Mouse (Mus musculus) forebrain, embryonic 15.5 days (tissue): ENCODE data around the gene Chrd. TPM values are rescaled to one million over a fixed set of nuclear protein-coding genes. Genes with fewer than 3 reads are reported as not detected.

Experiments used
- ATAC-seq: fragments of 200-750 bp; cut with Nextera tagmentation; replicated peaks from 2 replicates; pipeline ENCODE4 v1.8.0; 2017; ENCODE audit warnings: mild to moderate bottlenecking, moderate TSS enrichment, moderate library complexity
- H3K27ac ChIP-seq: fragments of 300-500 bp; sonication (generic); replicated peaks from 2 replicates; pipeline ENCODE4 v1.5.1; 2015; ENCODE audit warnings: mild to moderate bottlenecking, inconsistent platforms
- H3K27me3 ChIP-seq: fragments of 300-500 bp; sonication (generic); 2 replicates; pipeline ENCODE4 v1.6.1; 2015; ENCODE audit warnings: inconsistent platforms
- H3K36me3 ChIP-seq: fragments of 300-500 bp; sonication (generic); 2 replicates; pipeline ENCODE4 v1.6.1; 2015; ENCODE audit warnings: mild to moderate bottlenecking, inconsistent platforms
- H3K4me1 ChIP-seq: fragments of 300-500 bp; sonication (generic); 2 replicates; pipeline ENCODE4 v1.6.1; 2015; ENCODE audit warnings: inconsistent platforms
- H3K4me2 ChIP-seq: fragments of 300-500 bp; sonication (generic); replicated peaks from 2 replicates; pipeline ENCODE4 v1.6.1; 2015; ENCODE audit warnings: mild to moderate bottlenecking, inconsistent platforms
- H3K4me3 ChIP-seq: fragments of 300-500 bp; sonication (generic); 2 replicates; pipeline ENCODE4 v1.5.1; 2015; ENCODE audit warnings: mild to moderate bottlenecking, inconsistent platforms
- H3K9ac ChIP-seq: fragments of 300-500 bp; sonication (generic); replicated peaks from 2 replicates; pipeline ENCODE4 v1.6.1; 2015; ENCODE audit warnings: mild to moderate bottlenecking, inconsistent platforms
- H3K9me3 ChIP-seq: fragments of 300-500 bp; sonication (generic); 2 replicates; pipeline ENCODE4 v1.6.1; 2016; ENCODE audit warnings: inconsistent platforms
- WGBS: fragments of 180-500 bp; shearing (Covaris S2); methylation state at CpG from one replicate; pipeline ENCODE4 v1.1.7; 2015; ENCODE audit warnings: mixed read lengths; 5-methylcytosine and 5-hydroxymethylcytosine counted together
- polyA plus RNA-seq: library from polyadenylated mRNA; unstranded; fragments of >200 nt; fragmentation: Nextera tagmentation; extraction: Ambion mirVana; gene quantifications from 2 replicates; pipeline ENCODE4 v1.2.1, GENCODE M21; 2015

Chrd gene
- polyA plus RNA-seq, 1 experiment from 2014 or later = 3.7 TPM

GRCm38 (mm10) chr16:20746641-20747040 is 13.7 kb downstream of the Chrd start:
- ATAC-seq = peak; percentile 91
- Histone ChIP-seq H3K4me3 (no peak overlapping the region), H3K9ac (no peak overlapping the region), H3K9me3 (no peaks in the 10 kb centered on the region), H3K4me2 (no peak overlapping the region), H3K27me3 (no peaks in the 10 kb centered on the region), H3K4me1 (peaks cover 10% of the 10 kb centered on the region), H3K27ac (peak overlapping the region; percentile 29; the same call in 1 of the 2 replicates), H3K36me3 (no peaks in the 10 kb centered on the region)
- 39% methylated on average over 6 of the region's 6 CpGs for WGBS

DNA sequence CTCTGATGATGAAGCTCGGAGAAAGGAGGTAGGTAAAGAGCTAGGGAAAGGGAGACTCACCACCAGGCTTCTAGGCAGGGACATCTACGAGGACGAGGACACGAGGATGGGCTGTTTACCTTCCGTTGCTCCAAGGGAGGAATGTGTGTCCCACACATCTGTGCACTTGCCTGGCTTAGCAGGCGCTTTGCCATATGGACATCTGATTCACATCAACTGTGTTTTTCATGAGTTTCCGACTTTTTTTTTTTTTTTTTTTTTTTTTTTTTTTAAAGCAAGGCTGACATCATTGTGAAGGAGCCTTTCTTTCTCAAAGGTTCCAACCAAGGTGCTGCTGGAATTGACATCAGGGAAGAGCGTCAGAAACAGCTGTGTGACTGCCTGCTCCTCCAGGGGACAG is 17.6 kb downstream of the Chrd start:
- no peak overlapping the region for H3K4me2 ChIP-seq
- 53% methylated on average over 8 of the region's 8 CpGs for WGBS
- H3K36me3 ChIP-seq = no peaks in the 10 kb centered on the region
- no peaks in the 10 kb centered on the region for H3K27me3 ChIP-seq
- H3K4me3 ChIP-seq = no peak overlapping the region
- no peak overlapping the region for H3K9ac ChIP-seq
- no peak for ATAC-seq
- no peak overlapping the region for H3K27ac ChIP-seq
- H3K4me1 ChIP-seq = peaks cover 10% of the 10 kb centered on the region
- H3K9me3 ChIP-seq = no peaks in the 10 kb centered on the region

DNA sequence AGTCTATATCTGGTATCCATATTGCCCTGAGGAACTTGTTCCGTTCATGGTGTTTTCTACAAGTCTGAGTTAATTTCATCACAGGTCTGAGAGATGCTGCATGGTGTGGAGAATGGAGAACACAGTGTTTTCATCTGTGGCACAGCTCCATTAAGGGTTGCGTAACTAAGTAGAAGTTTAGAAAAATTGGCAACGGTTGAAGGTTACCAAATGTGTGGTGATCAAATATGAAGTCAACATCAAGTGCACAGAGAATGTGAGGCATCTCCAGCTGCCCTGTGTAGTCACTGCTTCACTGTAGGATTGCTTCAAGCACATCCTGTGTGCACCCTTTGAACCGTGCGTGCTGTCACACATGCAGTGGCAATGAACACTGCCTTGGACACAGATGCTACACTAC is 23.1 kb downstream of the Chrd start:
- Histone ChIP-seq H3K27me3 (no peaks in the 10 kb centered on the region), H3K4me2 (no peak overlapping the region), H3K27ac (no peak overlapping the region), H3K36me3 (no peaks in the 10 kb centered on the region), H3K9me3 (no peaks in the 10 kb centered on the region), H3K4me3 (no peak overlapping the region), H3K9ac (no peak overlapping the region), H3K4me1 (no peaks in the 10 kb centered on the region)
- 95% methylated on average over 5 of the region's 5 CpGs for WGBS
- ATAC-seq = no peak

- no peak for ATAC-seq
- 78% methylated on average over 1 of the region's 1 CpGs for WGBS
- H3K9ac ChIP-seq = no peak overlapping the region
- H3K36me3 ChIP-seq = no peaks in the 10 kb centered on the region
- H3K9me3 ChIP-seq = no peaks in the 10 kb centered on the region
- no peaks in the 10 kb centered on the region for H3K27me3 ChIP-seq
- H3K4me3 ChIP-seq = no peak overlapping the region
- H3K4me1 ChIP-seq = no peaks in the 10 kb centered on the region
- no peak overlapping the region for H3K27ac ChIP-seq
- H3K4me2 ChIP-seq = no peak overlapping the region
Observed at GRCm38 (mm10) chr16:20757385-20757784, 24.5 kb downstream of the Chrd start.

DNA sequence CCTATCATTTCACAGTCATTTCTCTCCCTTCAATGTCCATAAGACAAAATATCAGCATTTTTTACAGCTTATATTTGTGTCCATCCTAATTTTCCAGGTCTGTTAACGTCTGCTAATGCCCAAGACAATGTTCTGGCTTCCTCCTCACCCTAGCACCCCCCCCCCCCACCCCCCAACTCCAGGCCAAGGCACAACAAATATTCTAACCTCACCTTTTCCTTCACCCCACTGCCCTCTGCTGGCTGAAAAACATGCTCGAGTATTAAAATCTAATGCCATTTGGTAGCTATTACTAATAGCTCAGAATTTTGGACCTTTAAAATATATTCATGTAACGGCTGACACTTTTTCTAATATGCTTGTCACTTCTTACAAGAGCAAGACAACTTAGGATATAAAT is 28.8 kb downstream of the Chrd start:
- Histone ChIP-seq H3K36me3 (no peaks in the 10 kb centered on the region), H3K4me2 (no peak overlapping the region), H3K9me3 (no peaks in the 10 kb centered on the region), H3K27me3 (no peaks in the 10 kb centered on the region), H3K4me3 (no peak overlapping the region), H3K4me1 (no peaks in the 10 kb centered on the region), H3K27ac (no peak overlapping the region), H3K9ac (no peak overlapping the region)
- 8% methylated on average over 3 of the region's 3 CpGs for WGBS
- ATAC-seq = no peak

DNA sequence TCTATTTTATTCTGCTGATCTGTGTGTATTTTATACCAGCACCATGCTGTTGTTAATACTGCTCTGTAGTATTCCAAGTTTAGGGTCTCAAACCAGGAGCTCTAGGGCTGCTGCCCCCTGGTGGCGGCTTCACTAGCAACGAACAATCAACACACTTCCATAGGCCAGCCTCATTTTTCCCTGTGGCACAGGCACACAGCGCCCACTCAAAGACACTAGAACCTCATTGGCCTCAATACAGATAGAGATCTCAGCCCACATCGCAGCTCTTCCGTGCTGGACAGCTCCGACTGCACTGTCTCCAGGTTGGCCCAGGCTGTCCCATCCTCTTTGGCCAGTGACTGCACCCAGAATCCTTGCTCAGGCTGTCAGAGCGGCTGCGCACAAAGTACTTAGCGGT is 32.3 kb downstream of the Chrd start:
- Histone ChIP-seq H3K4me1 (no peaks in the 10 kb centered on the region), H3K27ac (no peak overlapping the region), H3K9ac (no peak overlapping the region), H3K27me3 (no peaks in the 10 kb centered on the region), H3K36me3 (no peaks in the 10 kb centered on the region), H3K9me3 (no peaks in the 10 kb centered on the region), H3K4me3 (no peak overlapping the region), H3K4me2 (no peak overlapping the region)
- no peak for ATAC-seq
- 53% methylated on average over 9 of the region's 9 CpGs for WGBS

GRCm38 (mm10) chr16:20775021-20775420 is 42.1 kb downstream of the Chrd start:
- no peaks in the 10 kb centered on the region for H3K4me1 ChIP-seq
- H3K4me3 ChIP-seq = no peak overlapping the region
- H3K9me3 ChIP-seq = no peaks in the 10 kb centered on the region
- H3K27ac ChIP-seq = no peak overlapping the region
- H3K27me3 ChIP-seq = no peaks in the 10 kb centered on the region
- no peak overlapping the region for H3K9ac ChIP-seq
- H3K36me3 ChIP-seq = no peaks in the 10 kb centered on the region
- 79% methylated on average over 5 of the region's 5 CpGs for WGBS
- no peak for ATAC-seq
- H3K4me2 ChIP-seq = no peak overlapping the region

DNA sequence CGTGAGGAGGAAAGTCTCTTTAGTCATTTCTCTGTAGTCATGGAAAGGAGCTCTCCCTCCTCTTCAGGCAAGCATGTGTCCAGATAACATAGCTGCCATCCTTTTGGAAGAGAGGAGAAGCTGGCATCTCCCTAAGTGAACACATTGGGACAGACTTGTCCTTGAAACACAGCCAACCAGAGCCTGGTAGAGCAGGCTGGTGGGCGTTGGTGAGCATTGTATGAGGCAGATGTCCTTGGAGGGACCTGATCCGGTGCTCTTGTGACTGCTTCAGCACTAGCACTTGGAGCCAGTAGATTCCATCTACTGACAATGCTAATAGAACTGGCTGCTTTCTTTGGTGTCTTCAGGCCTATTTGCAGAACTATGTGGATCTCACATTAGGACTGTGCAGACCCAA is 46.9 kb downstream of the Chrd start:
- H3K36me3 ChIP-seq = no peaks in the 10 kb centered on the region
- H3K4me2 ChIP-seq = no peak overlapping the region
- no peak overlapping the region for H3K4me3 ChIP-seq
- no peaks in the 10 kb centered on the region for H3K27me3 ChIP-seq
- H3K9me3 ChIP-seq = no peaks in the 10 kb centered on the region
- no peak for ATAC-seq
- H3K27ac ChIP-seq = no peak overlapping the region
- H3K9ac ChIP-seq = no peak overlapping the region
- 79% methylated on average over 3 of the region's 3 CpGs for WGBS
- no peaks in the 10 kb centered on the region for H3K4me1 ChIP-seq

DNA sequence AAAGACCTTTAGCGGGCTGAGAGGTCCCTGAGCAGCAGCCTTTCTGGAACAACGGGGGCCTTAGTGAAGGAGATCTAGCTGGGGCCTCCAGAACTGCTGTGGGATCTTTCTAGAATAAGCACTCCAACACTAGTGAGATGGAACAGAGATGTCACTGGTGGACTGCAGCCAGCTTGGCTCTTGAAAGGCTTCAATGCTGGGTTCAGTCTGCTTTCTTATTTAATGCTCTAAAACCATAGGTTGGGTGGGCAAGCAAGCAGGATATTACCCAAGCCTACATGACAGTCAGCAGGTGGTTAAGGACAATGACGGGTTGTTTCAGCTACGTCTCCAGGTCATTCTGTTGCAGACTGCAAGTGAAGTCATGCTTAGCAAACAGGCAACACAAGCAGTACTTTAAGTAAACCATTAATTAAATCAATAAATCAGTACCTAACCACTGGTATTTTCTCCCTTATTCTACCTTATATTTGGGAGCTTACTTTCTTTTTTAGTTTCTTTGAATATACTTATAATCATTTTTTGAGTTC is 48.2 kb downstream of the Chrd start:
- H3K9ac ChIP-seq = no peak overlapping the region
- ATAC-seq = no peak
- H3K4me3 ChIP-seq = no peak overlapping the region
- no peaks in the 10 kb centered on the region for H3K4me1 ChIP-seq
- WGBS = 81% methylated on average over 4 of the region's 4 CpGs
- H3K36me3 ChIP-seq = no peaks in the 10 kb centered on the region
- no peak overlapping the region for H3K4me2 ChIP-seq
- no peaks in the 10 kb centered on the region for H3K9me3 ChIP-seq
- H3K27ac ChIP-seq = no peak overlapping the region
- H3K27me3 ChIP-seq = no peaks in the 10 kb centered on the region

GRCm38 (mm10) chr16:20783891-20784290 is 51.0 kb downstream of the Chrd start:
- H3K27ac ChIP-seq = no peak overlapping the region
- no peak overlapping the region for H3K9ac ChIP-seq
- no peaks in the 10 kb centered on the region for H3K9me3 ChIP-seq
- no peaks in the 10 kb centered on the region for H3K36me3 ChIP-seq
- ATAC-seq = no peak
- no peak overlapping the region for H3K4me3 ChIP-seq
- H3K4me1 ChIP-seq = no peaks in the 10 kb centered on the region
- H3K27me3 ChIP-seq = no peaks in the 10 kb centered on the region
- H3K4me2 ChIP-seq = no peak overlapping the region
- 92% methylated on average over 2 of the region's 2 CpGs for WGBS

DNA sequence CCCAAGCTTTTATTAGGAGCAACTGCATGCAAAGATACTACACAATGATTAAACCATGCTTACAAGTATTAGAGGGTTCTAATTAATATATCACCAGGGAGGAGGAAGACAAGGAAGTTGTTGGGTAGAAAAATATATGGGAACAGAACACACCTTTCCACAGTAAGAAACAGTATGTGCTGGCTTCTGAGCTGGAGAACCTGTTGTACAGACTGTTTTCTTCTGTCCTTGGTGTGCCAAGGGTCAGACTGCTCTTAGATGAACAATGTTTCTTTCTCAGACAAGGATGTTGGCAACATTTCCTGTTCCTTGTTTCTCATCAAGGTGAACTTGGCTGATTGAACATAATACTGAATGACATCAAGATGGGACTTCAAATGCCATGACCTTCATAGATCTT is 51.8 kb downstream of the Chrd start:
- H3K4me3 ChIP-seq = no peak overlapping the region
- no peaks in the 10 kb centered on the region for H3K4me1 ChIP-seq
- no peak overlapping the region for H3K9ac ChIP-seq
- H3K4me2 ChIP-seq = no peak overlapping the region
- no peaks in the 10 kb centered on the region for H3K36me3 ChIP-seq
- H3K27ac ChIP-seq = no peak overlapping the region
- no peaks in the 10 kb centered on the region for H3K9me3 ChIP-seq
- ATAC-seq = no peak
- H3K27me3 ChIP-seq = no peaks in the 10 kb centered on the region

GRCm38 (mm10) chr16:20786556-20786955 is 53.6 kb downstream of the Chrd start:
- no peaks in the 10 kb centered on the region for H3K27me3 ChIP-seq
- no peaks in the 10 kb centered on the region for H3K4me1 ChIP-seq
- H3K27ac ChIP-seq = no peak overlapping the region
- no peak for ATAC-seq
- H3K4me3 ChIP-seq = no peak overlapping the region
- no peaks in the 10 kb centered on the region for H3K36me3 ChIP-seq
- H3K9me3 ChIP-seq = no peaks in the 10 kb centered on the region
- H3K9ac ChIP-seq = no peak overlapping the region
- H3K4me2 ChIP-seq = no peak overlapping the region
- WGBS = 85% methylated on average over 6 of the region's 6 CpGs

- Histone ChIP-seq H3K9ac (no peak overlapping the region), H3K36me3 (no peaks in the 10 kb centered on the region), H3K27me3 (no peaks in the 10 kb centered on the region), H3K27ac (no peak overlapping the region), H3K4me2 (no peak overlapping the region), H3K4me1 (no peaks in the 10 kb centered on the region), H3K9me3 (no peaks in the 10 kb centered on the region), H3K4me3 (no peak overlapping the region)
- ATAC-seq = no peak
- 67% methylated on average over 6 of the region's 6 CpGs for WGBS
Observed at GRCm38 (mm10) chr16:20791803-20792202, 58.9 kb downstream of the Chrd start.
